Mouse (Mus musculus): ENCODE results near the gene Otub1.

Gene Otub1

DNA sequence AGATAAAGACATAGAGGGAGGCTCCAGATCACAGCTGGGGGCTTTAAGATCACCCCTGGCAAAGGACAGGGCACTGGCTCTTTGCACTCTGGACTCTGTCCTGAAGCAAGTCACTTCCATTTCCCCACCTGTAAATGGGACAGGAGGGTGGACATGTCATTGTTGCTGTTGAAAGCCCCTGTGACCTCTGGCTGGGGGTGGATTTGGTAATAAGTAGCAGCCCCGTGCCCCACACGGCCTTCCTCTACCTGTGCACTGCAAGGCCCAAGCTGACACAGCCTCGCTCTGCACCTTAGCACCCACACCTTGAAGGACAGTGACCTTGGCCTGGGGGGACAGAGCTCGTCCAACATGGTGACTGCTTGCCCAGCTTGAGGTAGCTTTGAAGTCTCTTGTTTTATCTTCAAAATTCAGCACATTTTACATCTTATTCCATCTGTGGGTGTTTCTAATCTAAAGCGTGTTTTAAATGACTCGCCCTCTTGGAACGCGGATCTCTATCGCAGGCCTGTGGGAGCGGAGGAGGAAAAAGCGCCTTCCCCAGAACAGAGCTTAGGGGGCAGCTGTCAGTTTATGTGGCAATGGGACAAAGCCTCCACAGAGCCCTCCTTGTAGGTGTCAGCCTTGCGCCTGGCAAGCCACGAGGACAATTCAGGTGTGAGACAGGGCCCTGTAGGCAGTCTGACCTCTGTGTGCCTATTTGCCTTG is 28.2 kb downstream of the Otub1 start:
- DNase-seq (ENCODE audit: low spot score in 2 of 2) = no peak

GRCm38 (mm10) chr19:7176041-7176696 is 29.9 kb downstream of the Otub1 start:
- no peak for DNase-seq (ENCODE audit: low spot score in 2 of 2)

GRCm38 (mm10) chr19:7172051-7172866 is 33.9 kb downstream of the Otub1 start:
- no peak for DNase-seq (ENCODE audit: low spot score in 2 of 2)

GRCm38 (mm10) chr19:7171447-7171846 is 34.7 kb downstream of the Otub1 start:
- no peak for DNase-seq (ENCODE audit: low spot score in 2 of 2)

- DNase-seq (ENCODE audit: low spot score in 2 of 2) = no peak
Measured at GRCm38 (mm10) chr19:7170916-7171315, 35.2 kb downstream of the Otub1 start.

DNA sequence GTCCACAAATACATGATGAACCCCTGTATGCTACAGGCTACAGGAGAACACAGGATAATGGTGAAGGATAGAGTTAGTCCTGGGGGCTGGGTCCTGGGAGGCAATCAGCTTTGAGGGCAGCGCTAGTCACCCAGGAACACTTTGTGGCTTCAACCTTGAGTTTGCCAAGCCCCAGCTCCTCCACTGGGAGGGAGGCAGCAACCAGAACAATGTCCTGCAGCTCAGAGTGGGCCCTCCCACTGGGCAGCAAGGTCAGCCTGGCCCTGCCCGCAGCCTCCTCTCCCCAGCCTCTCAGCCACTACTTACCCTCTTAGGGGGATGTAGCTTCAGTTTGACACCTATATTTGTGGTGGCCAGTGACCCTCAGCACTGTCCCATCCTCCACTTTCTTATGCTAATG is 37.7 kb downstream of the Otub1 start:
- DNase-seq (ENCODE audit: low spot score in 2 of 2) = no peak

DNA sequence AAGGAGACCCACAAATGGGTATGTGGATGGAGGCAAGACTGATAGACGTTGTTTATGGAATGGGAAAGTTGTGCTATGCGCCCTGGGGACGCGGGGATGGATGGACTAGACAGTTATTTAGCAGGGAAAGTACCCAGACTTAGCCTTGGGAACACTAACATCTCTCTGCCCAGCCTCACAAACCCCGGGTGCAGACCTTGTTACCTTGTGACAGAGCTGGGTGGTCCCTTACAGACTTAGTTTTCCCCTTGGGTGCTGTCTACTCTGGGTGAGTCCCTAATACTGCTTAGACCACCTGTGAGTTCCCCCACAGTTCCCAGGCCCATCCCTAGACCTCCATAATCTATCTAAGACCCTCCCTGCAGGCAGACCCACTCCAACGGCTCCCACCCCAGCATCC is 39.3 kb downstream of the Otub1 start:
- DNase-seq (ENCODE audit: low spot score in 2 of 2) = no peak

DNA sequence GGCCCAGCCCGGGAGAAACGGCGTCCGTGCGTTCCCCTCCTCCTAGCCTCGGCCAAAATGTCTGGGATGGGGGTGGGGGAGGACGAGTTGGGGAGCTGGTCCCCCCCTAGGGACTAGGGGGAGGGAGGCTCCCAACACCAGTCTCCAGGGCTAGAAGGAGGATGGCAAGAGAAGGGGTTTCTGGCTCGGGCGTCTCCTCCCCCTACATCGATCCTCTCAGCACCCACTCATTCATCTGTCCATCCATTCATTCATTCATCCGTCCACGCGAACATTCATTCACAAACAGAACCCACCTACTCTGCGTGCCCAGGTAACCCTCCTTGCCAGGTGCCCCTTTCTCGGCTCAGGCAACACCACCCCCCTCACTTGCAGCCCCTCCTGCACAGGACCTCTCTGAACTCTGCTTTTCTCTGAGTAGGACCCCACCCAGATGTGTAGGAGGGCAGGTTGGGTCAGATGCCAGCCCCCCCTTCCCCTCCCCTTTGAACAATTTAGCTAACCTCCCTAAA is 39.9 kb downstream of the Otub1 start:
- no peak for DNase-seq (ENCODE audit: low spot score in 2 of 2)

- no peak for DNase-seq (ENCODE audit: low spot score in 2 of 2)
Measured at GRCm38 (mm10) chr19:7165509-7166199, 40.5 kb downstream of the Otub1 start.

- DNase-seq (ENCODE audit: low spot score in 2 of 2) = no peak
Measured at GRCm38 (mm10) chr19:7164820-7165323, 41.2 kb downstream of the Otub1 start.

DNA sequence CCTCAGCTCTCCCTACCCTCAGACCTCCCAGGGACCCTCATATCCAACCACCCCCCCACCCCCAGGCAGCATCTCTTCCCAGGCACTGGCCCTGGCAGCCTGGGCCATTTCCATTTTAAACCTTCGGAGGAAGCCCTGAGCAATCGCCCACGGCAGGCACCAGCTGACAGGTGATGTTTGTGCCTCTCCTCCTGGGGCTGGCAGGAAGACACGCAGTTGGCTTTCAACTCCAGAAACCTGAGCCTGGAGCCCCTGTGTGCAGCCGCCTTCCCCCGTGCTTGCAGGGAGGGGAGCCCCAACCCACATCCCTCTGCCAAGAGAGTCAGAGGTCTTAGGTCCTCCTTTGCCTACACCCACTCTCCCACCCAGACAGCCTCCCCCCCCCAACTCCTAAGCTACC is 41.9 kb downstream of the Otub1 start:
- no peak for DNase-seq (ENCODE audit: low spot score in 2 of 2)

DNA sequence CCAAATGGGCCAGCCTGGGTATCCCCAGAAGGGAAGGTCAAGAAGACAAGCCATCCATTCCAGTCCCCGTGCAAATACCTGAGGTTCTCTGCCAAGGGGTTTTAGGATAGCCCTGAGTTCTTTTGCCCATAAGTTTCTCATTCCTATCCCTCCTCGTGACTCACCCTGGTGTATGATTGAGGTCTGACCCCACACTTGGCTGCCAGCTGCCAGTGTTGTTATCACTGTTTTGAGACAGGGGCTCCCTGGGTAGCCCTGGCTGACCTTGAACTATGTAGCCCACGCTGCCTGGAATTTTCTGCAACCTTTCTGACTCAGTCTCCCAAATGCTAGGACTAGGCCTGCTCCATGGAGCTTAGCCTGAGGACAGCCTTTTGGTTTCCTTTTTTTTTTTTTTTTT is 45.1 kb downstream of the Otub1 start:
- no peak for DNase-seq (ENCODE audit: low spot score in 2 of 2)

DNA sequence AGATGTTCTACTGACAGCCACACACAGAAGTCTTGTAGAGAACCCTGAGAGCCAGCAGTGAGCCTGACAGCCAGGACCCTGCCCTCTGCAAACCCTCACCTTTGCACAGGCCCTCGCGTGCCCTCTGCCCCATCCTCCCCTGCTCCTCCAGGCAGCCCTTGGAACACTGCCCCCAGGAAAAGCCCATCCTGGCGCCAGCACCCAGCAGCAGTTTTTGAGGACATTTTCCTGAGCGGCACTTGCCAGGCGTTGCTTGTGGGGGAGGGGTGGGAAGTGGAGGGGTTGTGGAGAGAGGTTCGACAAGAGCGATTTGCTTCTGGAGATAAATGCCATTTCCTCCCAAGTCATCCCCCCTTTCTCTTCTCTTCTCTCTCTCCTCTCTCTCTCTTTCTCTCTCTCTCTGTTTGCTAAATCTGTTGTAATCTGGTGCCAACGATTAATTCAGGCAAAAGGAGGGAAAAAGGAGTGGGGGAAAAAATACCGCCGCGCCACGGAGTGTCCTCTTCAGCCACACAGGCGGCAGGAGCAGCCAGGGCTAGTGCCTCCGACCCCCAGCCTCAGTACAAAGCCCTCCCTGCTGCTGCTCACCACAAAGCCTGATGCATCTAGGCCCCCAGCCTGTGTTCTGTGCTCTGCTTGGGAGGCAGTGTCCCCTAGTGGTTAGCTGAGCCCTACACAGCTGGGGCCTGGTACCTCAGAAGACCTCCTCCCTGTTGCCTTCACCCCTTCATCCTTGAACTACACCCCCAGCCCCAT is 45.8 kb downstream of the Otub1 start:
- peak in 1 of 2 experiments; percentile 28 for DNase-seq (ENCODE audit: low spot score in 2 of 2)

- no peak for DNase-seq (ENCODE audit: low spot score in 2 of 2)
Measured at GRCm38 (mm10) chr19:7157734-7158133, 48.4 kb downstream of the Otub1 start.

DNA sequence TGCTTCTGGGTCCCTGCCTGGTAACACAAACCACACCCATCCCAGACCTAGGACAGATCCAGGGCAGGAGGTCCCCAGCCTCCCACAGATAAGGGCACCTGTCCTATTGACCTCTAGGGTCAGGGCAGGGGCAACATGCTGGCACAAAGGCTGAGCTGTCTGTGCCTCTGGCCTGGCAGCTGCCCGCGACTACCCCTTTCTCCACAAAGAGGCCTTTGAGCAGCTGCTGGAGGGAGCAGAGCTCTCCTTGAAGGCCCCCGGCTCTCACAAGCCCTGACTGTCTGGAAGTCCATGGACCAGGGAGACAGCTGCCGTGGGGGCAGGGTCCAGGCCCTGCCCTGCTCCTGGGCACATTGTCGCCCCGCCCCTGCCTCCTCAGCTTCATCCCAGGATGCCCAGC is 50.9 kb downstream of the Otub1 start:
- no peak for DNase-seq (ENCODE audit: low spot score in 2 of 2)

DNA sequence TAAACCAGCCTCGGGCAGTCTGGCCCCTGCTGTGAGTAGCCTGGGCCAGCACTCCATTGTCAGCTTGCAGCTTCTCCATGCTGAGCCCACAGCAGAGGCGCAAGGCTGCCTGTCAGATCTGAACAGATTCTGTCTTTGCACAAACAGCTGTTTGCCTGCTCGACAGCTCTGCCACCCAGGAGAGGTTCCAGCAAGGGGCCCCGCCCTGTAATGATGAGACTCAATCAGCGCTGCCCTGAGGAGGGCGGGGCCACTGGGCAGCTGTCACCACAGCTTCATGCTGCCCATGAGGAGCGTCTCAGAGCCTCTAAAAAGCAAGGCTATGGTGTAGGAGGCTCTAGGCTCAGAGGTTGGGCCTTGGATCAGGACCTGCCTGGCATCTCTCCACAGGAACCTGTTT is 52.9 kb downstream of the Otub1 start:
- no peak for DNase-seq (ENCODE audit: low spot score in 2 of 2)

- no peak for DNase-seq (ENCODE audit: low spot score in 2 of 2)
Measured at GRCm38 (mm10) chr19:7151927-7152653, 54.0 kb downstream of the Otub1 start.

GRCm38 (mm10) chr19:7151300-7151926 is 54.7 kb downstream of the Otub1 start:
- DNase-seq (ENCODE audit: low spot score in 2 of 2) = no peak

GRCm38 (mm10) chr19:7149158-7149685 is 56.9 kb downstream of the Otub1 start:
- DNase-seq (ENCODE audit: low spot score in 2 of 2) = no peak

Measured in spleen, postnatal 4 days (tissue).